Mouse (Mus musculus) heart, adult 2 months (tissue): ENCODE data around the gene Robo1.

Experiments used
- CTCF ChIP-seq: fragments of 200-600 bp; IDR thresholded peaks from 2 replicates; pipeline ENCODE4 v1.8.1; 2022; ENCODE audit warnings: antibody characterized with exemption, mild to moderate bottlenecking, moderate library complexity
- EP300 ChIP-seq: fragments of 200-500 bp; IDR thresholded peaks from 2 replicates; pipeline ENCODE4 v1.6.1; 2011; ENCODE audit warnings: low read depth, low read length, control low read depth; ENCODE audit not compliant: insufficient read depth
- POLR2A ChIP-seq: fragments of 200-500 bp; IDR thresholded peaks from 2 replicates; pipeline ENCODE4 v1.6.1; 2011; ENCODE audit warnings: mild to moderate bottlenecking, low read depth, low read length, control low read depth; ENCODE audit not compliant: insufficient read depth

- TF ChIP-seq POLR2A = no peak
- no peak for TF ChIP-seq EP300
- no peak for TF ChIP-seq CTCF
These were observed 668.9 kb downstream of the Robo1 start for GRCm38 (mm10) chr16:72976849-72977576.
